Mouse (Mus musculus): ENCODE data around the gene Aif1. TPM values are rescaled to one million over a fixed set of nuclear protein-coding genes. Genes with fewer than 3 reads are reported as not detected.

Gene Aif1
- total RNA-seq, 1 experiment from 2014 or later: 5.4 TPM

DNA sequence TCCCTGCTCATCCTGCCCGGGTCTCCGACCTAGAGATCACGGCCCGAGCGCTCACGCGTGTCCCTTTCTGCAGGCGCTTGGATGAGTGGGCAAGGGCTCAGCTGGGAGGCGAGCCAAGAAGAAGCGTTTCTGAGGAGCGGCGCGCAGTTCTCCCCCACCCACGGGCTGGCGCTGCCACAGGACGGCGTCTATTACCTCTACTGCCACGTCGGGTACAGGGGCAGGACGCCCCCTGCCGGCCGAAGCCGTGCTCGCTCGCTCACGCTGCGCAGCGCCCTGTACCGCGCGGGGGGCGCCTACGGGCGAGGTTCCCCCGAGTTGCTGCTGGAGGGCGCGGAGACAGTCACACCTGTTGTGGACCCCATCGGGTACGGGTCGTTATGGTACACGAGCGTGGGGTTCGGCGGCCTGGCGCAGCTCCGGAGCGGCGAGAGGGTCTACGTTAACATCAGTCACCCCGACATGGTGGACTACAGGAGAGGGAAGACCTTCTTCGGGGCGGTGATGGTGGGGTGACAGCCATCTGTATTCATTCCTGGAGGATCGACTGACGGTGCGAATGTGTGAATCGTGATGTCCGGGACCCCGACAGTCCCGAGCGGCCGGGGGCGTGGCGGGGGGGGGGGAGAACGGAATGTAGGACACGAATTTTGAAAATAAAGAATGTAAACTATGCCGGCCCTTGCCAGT is 19.9 kb upstream of the Aif1 start:
- ATAC-seq (replicated peaks; ENCODE audit: low read depth, poor library complexity, severe bottlenecking): peak; percentile 75

GRCm38 (mm10) chr17:35194844-35195630 is 19.2 kb upstream of the Aif1 start:
- no peak for ATAC-seq (replicated peaks; ENCODE audit: low read depth, poor library complexity, severe bottlenecking)

DNA sequence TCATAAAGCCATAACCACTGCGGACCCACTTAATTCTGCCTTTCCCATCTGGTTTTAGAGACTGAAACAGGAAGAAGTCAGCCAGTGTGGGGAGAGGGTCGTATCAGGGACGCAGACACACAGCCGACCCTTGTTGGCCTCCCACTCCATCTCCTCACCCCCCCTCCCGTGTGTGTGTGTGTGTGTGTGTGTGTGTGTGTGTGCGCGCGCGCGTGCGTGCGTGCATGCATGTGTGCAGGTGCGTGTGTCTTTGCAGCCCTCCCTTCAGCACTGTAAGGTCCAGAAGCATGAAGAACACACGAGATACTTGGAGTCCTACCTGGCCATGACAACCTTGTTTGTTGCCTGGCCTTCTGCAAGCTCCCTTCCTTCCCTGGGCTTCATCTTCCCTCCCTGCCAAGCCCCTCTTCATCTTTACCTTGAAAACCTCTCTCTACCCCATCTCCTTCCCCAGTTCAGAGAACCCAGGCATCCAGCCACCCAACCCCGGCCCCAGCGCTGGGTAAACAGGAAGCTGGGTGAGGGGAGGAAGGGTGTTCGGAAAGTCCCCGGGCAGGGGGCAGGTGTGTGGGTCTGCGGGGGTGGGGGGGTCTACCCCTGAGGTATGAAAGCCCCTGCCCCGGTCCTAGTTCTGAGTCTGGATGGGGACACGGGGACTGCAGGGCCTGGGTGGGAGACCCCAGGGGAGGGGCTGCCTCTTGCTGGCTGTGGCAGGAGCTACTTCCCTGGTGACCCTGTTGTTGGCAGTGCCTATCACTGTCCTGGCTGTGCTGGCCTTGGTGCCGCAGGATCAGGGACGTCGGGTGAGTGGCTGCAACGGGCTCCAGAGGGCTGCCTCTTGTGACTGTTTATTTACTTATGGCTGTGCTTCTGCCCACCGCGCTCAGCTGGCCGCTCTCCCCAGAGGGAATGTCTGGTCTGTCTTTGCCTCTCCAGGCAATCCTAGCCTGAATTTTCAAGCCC is 18.3 kb upstream of the Aif1 start, which contains the start of gene Ltb:
Gene Ltb (plus strand): TSS at position 559 of the 963 bp plus-strand sequence.
- no peak for ATAC-seq (replicated peaks; ENCODE audit: low read depth, poor library complexity, severe bottlenecking)

- ATAC-seq (replicated peaks; ENCODE audit: low read depth, poor library complexity, severe bottlenecking): 0 out of 2 replicates have a peak, but pooled peaks have one; percentile 15
Measured at GRCm38 (mm10) chr17:35192924-35193323, 17.1 kb upstream of the Aif1 start.

- ATAC-seq (replicated peaks; ENCODE audit: low read depth, poor library complexity, severe bottlenecking): no peak
Measured at GRCm38 (mm10) chr17:35191723-35192122, 15.9 kb upstream of the Aif1 start.

- peak; percentile 20 for ATAC-seq (replicated peaks; ENCODE audit: low read depth, poor library complexity, severe bottlenecking)
Measured at GRCm38 (mm10) chr17:35190096-35190495, 14.2 kb upstream of the Aif1 start.

- ATAC-seq (replicated peaks; ENCODE audit: low read depth, poor library complexity, severe bottlenecking): peak; percentile 50
Measured at GRCm38 (mm10) chr17:35189186-35189585, 13.3 kb upstream of the Aif1 start.

- peak; percentile 3; the same call in 1 of the 2 replicates for ATAC-seq (replicated peaks; ENCODE audit: low read depth, poor library complexity, severe bottlenecking)
Measured at GRCm38 (mm10) chr17:35187959-35188610, 12.2 kb upstream of the Aif1 start, which contains the start of gene Lst1. Lst1 (minus strand) TSS chr17:35188439.

DNA sequence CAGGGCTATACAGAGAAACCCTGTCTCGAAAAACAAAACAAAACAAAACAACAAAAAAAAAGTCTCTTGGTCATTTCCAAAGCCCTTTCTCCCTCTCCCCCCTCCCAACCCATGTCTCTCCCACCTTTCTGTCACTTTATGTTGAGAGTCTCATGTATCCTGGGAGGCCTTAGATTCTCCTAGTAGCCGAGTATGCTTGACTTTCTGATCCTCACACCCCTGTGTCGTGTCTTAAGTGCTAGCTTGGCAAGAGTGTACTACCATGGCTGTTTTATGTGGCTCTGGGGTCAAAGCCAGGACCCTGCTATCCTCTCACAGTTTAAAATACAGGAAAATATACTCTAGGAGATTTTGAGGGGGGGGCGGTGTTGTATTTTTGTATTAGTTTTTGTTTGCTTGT is 11.5 kb upstream of the Aif1 start:
- no peak for ATAC-seq (replicated peaks; ENCODE audit: low read depth, poor library complexity, severe bottlenecking)

- ATAC-seq (replicated peaks; ENCODE audit: low read depth, poor library complexity, severe bottlenecking): peak; percentile 39
Measured at GRCm38 (mm10) chr17:35186681-35187080, 10.8 kb upstream of the Aif1 start.

- ATAC-seq (replicated peaks; ENCODE audit: low read depth, poor library complexity, severe bottlenecking): peak; percentile 54
Measured at GRCm38 (mm10) chr17:35185639-35186611, 10.1 kb upstream of the Aif1 start.

DNA sequence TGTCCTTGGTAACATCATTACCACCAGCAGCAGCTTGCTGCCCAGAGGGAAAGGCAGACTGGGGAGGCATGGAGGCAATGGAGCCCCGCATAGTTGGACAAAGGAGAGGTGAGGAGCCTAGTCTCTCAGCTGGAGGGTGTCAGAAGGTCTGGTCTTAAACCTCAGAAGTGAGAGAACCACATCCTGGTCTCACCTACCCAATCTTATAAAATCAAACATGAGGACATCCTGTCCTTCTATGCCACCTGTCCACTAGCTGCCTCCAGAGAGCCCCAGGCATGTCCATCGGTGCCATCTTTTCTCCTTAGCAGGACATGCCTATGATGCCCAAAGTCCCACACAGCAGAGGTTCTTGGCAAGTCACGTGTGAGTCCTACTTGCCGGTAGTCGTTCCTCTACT is 4.2 kb upstream of the Aif1 start:
- ATAC-seq (replicated peaks; ENCODE audit: low read depth, poor library complexity, severe bottlenecking): no peak

- ATAC-seq (replicated peaks; ENCODE audit: low read depth, poor library complexity, severe bottlenecking): peak; percentile 93
Measured at GRCm38 (mm10) chr17:35178528-35178927, 2.7 kb upstream of the Aif1 start.

DNA sequence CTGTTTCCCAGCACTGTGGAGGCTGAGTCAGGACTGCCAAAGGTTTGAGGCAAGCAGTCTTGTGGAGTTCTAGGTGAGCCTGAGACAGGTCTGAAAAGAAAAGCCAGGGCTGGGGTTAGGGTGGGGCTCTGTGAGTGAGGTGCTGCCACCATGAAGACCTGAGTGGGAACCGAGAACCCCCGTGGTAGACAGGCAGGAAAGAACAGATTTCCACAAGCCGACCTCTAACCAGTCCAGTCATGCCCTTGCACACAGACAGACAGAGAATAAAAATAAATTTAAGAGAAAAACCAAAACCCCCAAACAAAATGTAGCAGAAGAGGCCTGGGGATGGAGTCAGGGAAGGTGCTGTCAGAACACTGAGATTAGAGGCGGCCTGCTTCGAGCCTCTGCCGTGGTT is 486 bp downstream of the Aif1 start:
- ATAC-seq (replicated peaks; ENCODE audit: low read depth, poor library complexity, severe bottlenecking): no peak

GRCm38 (mm10) chr17:35174201-35174977 is 1.5 kb downstream of the Aif1 start:
- no peak for ATAC-seq (replicated peaks; ENCODE audit: low read depth, poor library complexity, severe bottlenecking)

GRCm38 (mm10) chr17:35173329-35173728 is 2.5 kb downstream of the Aif1 start:
- peak; percentile 29; the same call in 1 of the 2 replicates for ATAC-seq (replicated peaks; ENCODE audit: low read depth, poor library complexity, severe bottlenecking)

DNA sequence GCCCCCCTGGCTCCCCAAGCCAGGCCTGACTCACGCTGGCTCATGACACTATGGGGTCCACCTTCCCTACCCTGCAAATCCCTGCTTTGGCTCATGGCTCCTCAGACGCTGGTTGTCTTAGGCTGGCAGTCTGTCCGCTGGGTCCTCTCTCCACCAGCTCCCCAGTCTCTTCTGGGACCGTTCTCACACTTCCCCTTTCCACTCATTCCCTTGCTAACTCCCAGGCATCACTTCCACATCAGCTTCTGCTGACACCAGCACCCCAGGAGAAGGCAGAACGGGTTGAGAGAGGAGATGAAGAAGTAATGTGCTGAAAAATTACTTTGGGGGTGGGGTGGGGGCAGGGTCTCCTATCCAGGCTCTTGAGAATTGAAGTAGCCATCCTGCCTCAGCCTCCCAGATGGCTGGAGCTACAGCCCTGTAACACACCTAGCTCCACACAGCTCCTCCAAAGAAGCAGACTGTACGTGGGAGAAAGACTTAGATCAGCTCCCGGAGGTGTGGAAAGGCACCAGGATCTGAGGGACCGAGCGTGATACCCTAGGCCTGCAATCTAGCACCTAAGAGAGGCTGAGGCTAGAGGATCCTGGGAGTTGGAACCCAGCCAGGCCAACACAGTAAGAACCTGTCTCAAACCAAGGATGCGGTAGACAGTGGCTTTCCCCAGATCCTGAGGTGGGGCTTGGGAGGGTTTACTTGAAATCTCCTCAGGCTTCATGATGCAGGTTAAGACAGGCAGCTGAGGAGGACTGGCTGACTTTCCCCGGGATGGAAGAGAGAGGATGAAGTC is 3.2 kb downstream of the Aif1 start:
- ATAC-seq (replicated peaks; ENCODE audit: low read depth, poor library complexity, severe bottlenecking): peak; percentile 51
